Mouse (Mus musculus) forebrain, embryonic 10.5 days (tissue): ENCODE measurements around the gene Fam49a. TPM values are rescaled to one million over a fixed set of nuclear protein-coding genes. Genes with fewer than 3 reads are reported as not detected.

Experiments
- DNase-seq: peaks from one replicate; pipeline ENCODE4 v3.0.0-alpha.2; 2017; ENCODE audit warnings: low spot score; ENCODE audit errors: extremely low spot score
- H3K27ac ChIP-seq: fragments of 300-500 bp; sonication (generic); 2 replicates; pipeline ENCODE4 v1.5.1; 2016; ENCODE audit warnings: mild to moderate bottlenecking
- H3K27me3 ChIP-seq: fragments of 300-500 bp; sonication (generic); 2 replicates; pipeline ENCODE4 v1.6.1; 2016; ENCODE audit warnings: mild to moderate bottlenecking; ENCODE audit not compliant: poor library complexity, severe bottlenecking
- H3K36me3 ChIP-seq: fragments of 300-500 bp; sonication (generic); replicated peaks from 2 replicates; pipeline ENCODE4 v1.6.1; 2016; ENCODE audit warnings: mild to moderate bottlenecking, moderate library complexity
- H3K4me1 ChIP-seq: fragments of 300-500 bp; sonication (generic); 2 replicates; pipeline ENCODE4 v1.6.1; 2016
- H3K4me3 ChIP-seq: fragments of 300-500 bp; sonication (generic); 2 replicates; pipeline ENCODE4 v1.5.1; 2016; ENCODE audit warnings: mild to moderate bottlenecking, moderate library complexity
- H3K9me3 ChIP-seq: fragments of 300-500 bp; sonication (generic); 2 replicates; pipeline ENCODE4 v1.6.1; 2016; ENCODE audit warnings: mild to moderate bottlenecking, moderate library complexity
- WGBS: fragments of 180-500 bp; shearing (Covaris S2); methylation state at CpG from one replicate; pipeline ENCODE4 v1.1.7; 2016; 5-methylcytosine and 5-hydroxymethylcytosine counted together
- polyA plus RNA-seq: library from polyadenylated mRNA; unstranded; fragments of >200 nt; fragmentation: Nextera tagmentation; extraction: Ambion mirVana; gene quantifications from 2 replicates; pipeline ENCODE4 v1.2.1, GENCODE M21; 2016

Fam49a gene
- polyA plus RNA-seq, 1 experiment from 2014 or later = 5.3 TPM

DNA sequence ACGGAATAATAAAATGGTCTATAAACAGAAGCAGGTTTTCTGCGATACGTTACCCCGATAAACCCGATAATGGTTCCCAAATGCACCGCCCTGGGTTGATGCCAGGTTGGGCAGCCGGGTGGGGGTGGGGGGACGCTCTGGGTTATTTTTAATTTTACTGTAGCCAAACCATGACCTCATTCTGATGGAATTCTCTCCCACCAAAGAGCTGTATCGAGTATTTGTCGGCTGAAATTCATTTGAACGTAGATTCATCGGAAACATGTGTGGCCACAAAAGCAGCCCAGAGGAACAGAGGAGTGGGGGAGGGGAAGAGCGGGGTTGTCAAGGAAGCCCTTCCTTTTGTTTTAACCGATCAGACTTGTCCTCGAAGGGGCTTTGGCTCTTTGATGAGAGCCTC is 139.6 kb downstream of the Fam49a start:
- no peaks in the 10 kb centered on the region for H3K9me3 ChIP-seq

DNA sequence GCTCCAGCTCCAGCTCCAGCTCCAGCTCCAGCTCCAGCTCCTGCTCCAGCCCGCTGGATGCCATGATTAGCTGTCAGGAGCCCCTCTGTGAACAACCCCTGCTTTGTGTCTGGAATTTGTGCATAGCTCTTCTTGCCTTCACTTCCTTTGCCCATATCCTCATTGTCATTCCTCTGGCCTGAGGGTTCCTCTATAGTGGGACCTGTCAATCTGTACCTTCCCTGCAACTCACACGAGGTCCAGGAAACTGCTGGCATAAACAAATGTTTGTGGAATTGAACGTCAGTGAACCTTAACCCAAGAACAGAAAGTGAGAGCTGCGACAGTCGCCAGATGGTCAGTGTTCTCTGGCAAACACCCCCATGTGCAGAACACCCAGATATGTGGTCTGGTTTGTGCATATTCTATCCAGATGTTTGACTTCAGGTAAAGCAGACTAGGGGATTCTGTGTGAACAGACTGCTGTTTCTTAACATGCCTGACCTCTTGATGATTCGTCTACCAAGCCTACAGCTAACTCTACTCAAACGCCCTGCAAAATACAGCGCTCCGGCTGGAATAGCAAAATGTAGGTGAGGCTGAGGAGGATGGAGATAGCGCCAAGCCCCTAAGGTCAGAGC is 143.7 kb downstream of the Fam49a start:
- DNase-seq = no peak
- Histone ChIP-seq H3K27me3 (no peaks in the 10 kb centered on the region), H3K27ac (peak overlapping the region; percentile 46), H3K9me3 (no peaks in the 10 kb centered on the region), H3K4me3 (no peak overlapping the region), H3K36me3 (no peaks in the 10 kb centered on the region), H3K4me1 (peaks cover 16% of the 10 kb centered on the region)
- WGBS = 74% methylated on average over 10 of the region's 10 CpGs

More for the DNA sequence above, 139.6 kb downstream of the Fam49a start:
- Histone ChIP-seq H3K36me3 (no peaks in the 10 kb centered on the region), H3K27ac (peak overlapping the region; percentile 31; the same call in 1 of the 2 replicates), H3K4me3 (no peak overlapping the region), H3K27me3 (no peaks in the 10 kb centered on the region), H3K4me1 (peaks cover 16% of the 10 kb centered on the region)
- DNase-seq = no peak
- WGBS = 63% methylated on average over 15 of the region's 15 CpGs

DNA sequence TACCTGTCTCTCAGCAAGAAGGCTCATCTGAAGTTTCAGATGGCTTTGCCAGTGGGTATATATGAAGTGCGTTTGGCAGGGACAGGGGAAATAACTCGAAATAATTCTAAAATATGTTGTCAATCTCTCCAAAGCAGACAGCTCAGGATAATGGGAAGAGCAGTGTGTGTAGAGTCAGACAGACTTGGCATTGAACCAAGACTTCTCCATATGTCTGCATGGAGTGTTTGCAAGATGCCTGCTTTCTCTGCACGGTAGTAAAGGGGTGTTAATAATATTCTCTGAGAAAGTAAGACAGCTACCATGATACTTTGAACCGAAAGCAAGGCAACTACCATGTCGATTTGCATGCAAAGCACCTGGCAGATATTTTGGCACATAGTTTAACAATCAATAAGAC is 147.1 kb downstream of the Fam49a start:
- WGBS = 88% methylated on average over 5 of the region's 5 CpGs
- H3K9me3 ChIP-seq = no peaks in the 10 kb centered on the region
- no peak overlapping the region for H3K4me3 ChIP-seq
- peaks cover 12% of the 10 kb centered on the region for H3K4me1 ChIP-seq
- H3K27me3 ChIP-seq = no peaks in the 10 kb centered on the region
- no peak for DNase-seq
- H3K36me3 ChIP-seq = no peaks in the 10 kb centered on the region
- no peak overlapping the region for H3K27ac ChIP-seq

DNA sequence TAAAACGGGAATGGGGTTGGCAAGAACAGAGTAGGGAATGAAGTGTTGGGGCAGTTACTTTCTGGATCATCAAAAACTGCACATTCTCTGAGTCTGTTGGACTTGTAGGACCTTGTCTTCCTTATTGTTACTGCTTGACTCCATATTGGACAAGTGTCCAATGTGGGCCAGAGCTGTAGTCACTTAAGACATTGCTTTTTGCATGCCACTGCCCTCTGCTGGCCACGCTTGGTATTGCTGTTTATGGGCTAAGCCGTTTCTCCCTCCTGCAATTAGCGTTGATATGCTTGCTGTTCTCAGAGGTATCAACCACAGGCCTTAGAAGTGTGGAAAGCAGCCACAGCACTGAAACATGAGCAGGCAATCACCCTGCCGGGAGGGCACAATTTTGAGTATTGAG is 150.7 kb downstream of the Fam49a start:
- peaks cover 5% of the 10 kb centered on the region; the same call in 1 of the 2 replicates for H3K4me1 ChIP-seq
- H3K27ac ChIP-seq = 0 out of 2 replicates have a peak overlapping the region, but pooled peaks have one; percentile 44
- DNase-seq = peak; percentile 78
- no peaks in the 10 kb centered on the region for H3K9me3 ChIP-seq
- no peak overlapping the region for H3K4me3 ChIP-seq
- H3K36me3 ChIP-seq = no peaks in the 10 kb centered on the region
- WGBS = 41% methylated on average over 5 of the region's 5 CpGs
- H3K27me3 ChIP-seq = no peaks in the 10 kb centered on the region

DNA sequence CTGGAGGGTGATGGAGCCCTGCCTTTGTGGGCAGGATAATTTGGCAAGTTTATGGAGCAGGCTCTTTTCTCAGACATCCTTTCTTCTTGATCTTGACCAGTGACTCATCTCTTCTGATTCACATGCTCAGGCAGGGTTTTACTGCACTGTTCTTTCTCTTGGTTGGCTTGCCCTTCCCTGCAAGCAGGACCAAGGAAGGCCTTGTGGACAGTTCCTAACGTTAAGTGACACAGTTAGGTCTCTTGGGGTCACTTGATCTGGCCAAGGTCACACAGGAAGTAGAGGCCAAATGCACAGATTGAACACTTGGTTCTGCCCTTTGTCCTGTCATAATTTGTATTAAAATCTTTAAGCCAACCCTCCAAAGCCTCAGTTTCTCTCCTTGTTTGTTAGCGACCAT is 158.5 kb downstream of the Fam49a start:
- no peak for DNase-seq
- Histone ChIP-seq H3K9me3 (peaks cover 3% of the 10 kb centered on the region; the same call in 1 of the 2 replicates), H3K27me3 (peaks cover 7% of the 10 kb centered on the region; the same call in 1 of the 2 replicates), H3K36me3 (no peaks in the 10 kb centered on the region), H3K27ac (peak overlapping the region; percentile 88), H3K4me1 (peaks cover 26% of the 10 kb centered on the region), H3K4me3 (peak overlapping the region; percentile 37; the same call in 1 of the 2 replicates)
- WGBS = 10% methylated on average over 2 of the region's 2 CpGs

DNA sequence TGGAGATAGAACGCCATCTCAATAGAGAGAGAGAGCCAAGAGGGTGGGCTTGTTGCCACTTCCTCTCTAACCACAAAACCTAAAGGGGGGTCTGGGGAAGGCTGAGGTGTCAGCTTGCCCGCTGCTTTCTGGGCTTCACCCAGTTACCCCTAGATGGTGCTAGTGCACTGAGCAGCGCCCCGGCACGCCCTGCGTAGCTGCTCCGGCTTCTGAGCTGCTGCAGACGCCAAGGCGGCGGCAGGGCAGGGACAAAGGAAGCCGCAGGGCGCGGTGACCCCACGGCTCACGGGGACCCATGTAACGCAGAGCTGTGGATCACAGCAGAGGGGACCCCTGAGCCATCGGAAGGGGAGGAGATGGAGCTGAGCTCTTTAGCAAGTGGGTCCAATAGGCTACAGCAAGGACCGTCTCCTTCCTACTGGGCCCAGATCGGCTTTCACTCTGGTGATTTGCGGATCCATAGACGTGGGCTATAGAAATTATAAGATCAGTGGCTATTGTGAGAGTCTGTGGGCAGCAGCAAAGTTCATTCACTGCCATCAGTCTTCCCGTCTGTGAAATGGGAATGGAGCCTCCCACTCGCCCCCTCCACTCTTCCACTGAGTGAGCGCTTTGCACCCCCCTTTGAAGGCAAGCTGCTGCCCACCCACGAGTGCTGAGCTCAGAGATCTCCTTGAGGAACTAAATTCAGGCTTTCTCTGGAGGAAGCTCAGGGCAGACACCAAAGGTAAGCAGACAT is 159.1 kb downstream of the Fam49a start:
- H3K9me3 ChIP-seq = peaks cover 3% of the 10 kb centered on the region; the same call in 1 of the 2 replicates
- DNase-seq = peak; percentile 92
- peak overlapping the region; percentile 88 for H3K27ac ChIP-seq
- peak overlapping the region; percentile 37 for H3K4me3 ChIP-seq
- no peaks in the 10 kb centered on the region for H3K36me3 ChIP-seq
- H3K27me3 ChIP-seq = peaks cover 7% of the 10 kb centered on the region; the same call in 1 of the 2 replicates
- H3K4me1 ChIP-seq = peaks cover 26% of the 10 kb centered on the region
- WGBS = 16% methylated on average over 25 of the region's 25 CpGs

DNA sequence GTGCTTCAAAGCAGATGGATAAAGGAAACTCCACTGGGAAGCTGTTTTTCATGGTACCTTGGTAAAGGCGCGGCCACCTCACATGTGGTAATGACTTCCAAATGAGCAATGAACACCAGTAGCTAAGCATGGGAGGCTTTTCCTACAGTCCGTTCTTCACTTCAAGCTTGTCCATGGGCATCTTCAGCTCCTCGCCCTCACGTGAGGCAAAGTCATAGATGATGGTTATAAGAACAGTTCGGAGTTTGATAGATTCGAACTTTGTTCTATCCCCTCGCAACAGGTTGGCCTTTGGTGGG is 159.6 kb downstream of the Fam49a start:
- Histone ChIP-seq H3K36me3 (no peaks in the 10 kb centered on the region), H3K4me3 (no peak overlapping the region), H3K4me1 (peaks cover 26% of the 10 kb centered on the region), H3K27ac (peak overlapping the region; percentile 88), H3K9me3 (peaks cover 3% of the 10 kb centered on the region; the same call in 1 of the 2 replicates), H3K27me3 (peaks cover 7% of the 10 kb centered on the region; the same call in 1 of the 2 replicates)
- no peak for DNase-seq
- WGBS = 93% methylated on average over 8 of the region's 8 CpGs

DNA sequence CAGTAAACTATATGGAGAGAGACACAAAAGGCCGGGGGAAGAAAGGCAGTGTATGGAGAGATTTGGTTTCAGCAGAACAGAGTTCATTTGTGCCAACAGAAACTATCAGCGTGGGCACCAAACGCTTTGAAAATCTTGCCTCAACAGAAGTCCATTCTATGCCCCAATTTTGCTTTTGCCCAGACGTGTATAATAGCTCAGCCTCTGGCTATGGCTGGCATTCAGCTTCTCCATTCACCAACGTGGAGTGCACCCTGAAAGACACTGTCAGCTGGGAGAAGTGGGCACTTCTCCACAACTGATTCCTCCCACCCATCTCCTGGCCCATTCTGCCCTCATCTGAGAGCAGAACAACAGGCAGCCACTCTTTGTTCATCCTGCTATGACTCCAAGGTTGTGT is 163.2 kb downstream of the Fam49a start:
- DNase-seq = no peak
- Histone ChIP-seq H3K27ac (no peak overlapping the region; the same call in 1 of the 2 replicates), H3K4me3 (no peak overlapping the region), H3K36me3 (no peaks in the 10 kb centered on the region), H3K9me3 (no peaks in the 10 kb centered on the region), H3K27me3 (no peaks in the 10 kb centered on the region; the same call in 1 of the 2 replicates), H3K4me1 (peaks cover 17% of the 10 kb centered on the region)
- 78% methylated on average over 5 of the region's 5 CpGs for WGBS

DNA sequence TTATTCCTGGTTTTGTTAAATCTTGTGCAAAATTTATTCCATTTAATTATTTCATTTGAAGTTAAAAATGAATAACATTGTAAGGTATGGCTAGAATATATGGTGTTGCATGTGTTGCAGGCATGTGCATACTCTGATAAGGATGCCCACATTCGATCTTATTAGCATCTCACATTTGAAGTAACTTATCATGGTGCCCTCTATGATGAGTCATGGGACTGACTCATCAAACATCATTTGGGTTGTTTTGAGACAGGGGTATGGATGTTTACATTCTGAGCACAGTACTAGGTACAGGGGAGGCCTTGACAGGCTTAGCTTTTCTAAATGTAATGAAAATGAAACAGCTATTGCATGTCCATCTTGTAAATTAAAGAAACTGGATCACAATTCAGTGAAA is 165.3 kb downstream of the Fam49a start:
- no peak for DNase-seq
- no peaks in the 10 kb centered on the region for H3K36me3 ChIP-seq
- H3K27me3 ChIP-seq = no peaks in the 10 kb centered on the region
- no peak overlapping the region for H3K27ac ChIP-seq
- no peaks in the 10 kb centered on the region for H3K4me1 ChIP-seq
- no peak overlapping the region for H3K4me3 ChIP-seq
- 91% methylated on average over 1 of the region's 1 CpGs for WGBS
- no peaks in the 10 kb centered on the region for H3K9me3 ChIP-seq

DNA sequence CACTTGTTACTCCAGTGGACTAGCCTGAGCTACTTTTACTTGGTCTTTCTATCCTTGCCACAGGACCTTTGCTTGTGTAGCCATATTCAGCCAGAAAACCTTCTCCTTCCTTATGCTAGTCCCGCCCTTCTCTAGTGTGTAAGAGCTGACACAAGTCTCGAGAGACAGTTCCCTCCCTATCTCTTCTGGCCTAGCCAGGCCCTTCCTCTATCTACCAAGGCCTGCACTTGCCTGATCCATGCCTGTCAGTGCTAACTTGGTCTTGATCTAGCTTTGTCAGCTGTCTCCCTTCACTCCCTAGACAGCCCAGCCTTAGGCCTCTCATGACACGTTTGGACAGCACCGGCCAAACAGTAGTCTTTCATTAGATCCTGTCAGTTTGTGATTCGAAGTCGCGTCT is 166.9 kb downstream of the Fam49a start:
- Histone ChIP-seq H3K36me3 (no peaks in the 10 kb centered on the region), H3K4me1 (no peaks in the 10 kb centered on the region), H3K4me3 (no peak overlapping the region), H3K27ac (no peak overlapping the region), H3K9me3 (no peaks in the 10 kb centered on the region), H3K27me3 (no peaks in the 10 kb centered on the region)
- no peak for DNase-seq
- WGBS = 89% methylated on average over 7 of the region's 7 CpGs
